Mouse (Mus musculus) MEL (cell line): Measurements from ENCODE around the gene Tlk1.

ENCODE experiments used
- CTCF ChIP-seq, 3 experiments: IDR thresholded peaks in 2 of 3; conservative IDR thresholded peaks in 1 of 3; 2 replicates each; pipeline ENCODE4 v1.5.1; 2011 to 2012; ENCODE audit warnings: low read length in 3 of 3, low read depth in 2 of 3, mild to moderate bottlenecking in 2 of 3, improper control_type of control experiment in 1 of 3, inconsistent platforms in 1 of 3, mixed read lengths in 1 of 3, moderate library complexity in 1 of 3; ENCODE audit not compliant: control insufficient read depth in 1 of 3, insufficient read depth in 1 of 3, poor library complexity in 1 of 3, severe bottlenecking in 1 of 3
- EP300 ChIP-seq, 2 experiments: IDR thresholded peaks; 2 replicates each; pipeline ENCODE4 v1.6.1; 2011; ENCODE audit warnings: improper control_type of control experiment in 2 of 2, low read length in 2 of 2, low read depth in 1 of 2, mild to moderate bottlenecking in 1 of 2
- MEF2A ChIP-seq: IDR thresholded peaks from 2 replicates; pipeline ENCODE4 v1.6.1; 2014; ENCODE audit warnings: low read depth, mild to moderate bottlenecking, inconsistent platforms, low read length, improper control_type of control experiment; ENCODE audit not compliant: poor library complexity, insufficient replicate concordance, severe bottlenecking; ENCODE audit errors: extremely low read depth
- POLR2AphosphoS5 ChIP-seq: IDR thresholded peaks from 2 replicates; pipeline ENCODE4 v1.6.1; 2012; ENCODE audit warnings: low read depth, borderline replicate concordance, mild to moderate bottlenecking, inconsistent platforms, low read length, moderate library complexity, mixed read lengths

GRCm38 (mm10) chr2:70751655-70752054, 73.9 kb downstream of the Tlk1 start:
- no peak for TF ChIP-seq MEF2A
- no peak for TF ChIP-seq EP300 (IDR thresholded peaks at IDR 0.05; ENCODE audit: low read depth in 1 of 2, low read length in 2 of 2)
- no peak for TF ChIP-seq POLR2AphosphoS5
- TF ChIP-seq CTCF (IDR thresholded peaks at IDR 0.05 in 2 of 3, conservative IDR thresholded peaks at IDR 0.05 in 1 of 3; ENCODE audit: control insufficient read depth in 1 of 3, insufficient read depth in 1 of 3, low read depth in 2 of 3, low read length in 3 of 3, poor library complexity in 1 of 3, severe bottlenecking in 1 of 3): no peak
